Mouse (Mus musculus) CD4-positive naive resting alpha-beta T cell, adult 57 days (primary cell): Measurements from ENCODE around the gene Coq2. TPM values are rescaled to one million over a fixed set of nuclear protein-coding genes. Genes with fewer than 3 reads are reported as not detected.

ENCODE experiments used
- total RNA-seq: library from RNA; stranded (reverse); gene quantifications from one replicate; pipeline ENCODE4 v1.2.4, GENCODE M21; 2023

Gene Coq2
- 33.8 TPM for total RNA-seq

GRCm38 (mm10) chr5:100674711-100675376 lies at the start of gene Coq2:
Coq2 (minus strand) TSS chr5:100675140.

DNA sequence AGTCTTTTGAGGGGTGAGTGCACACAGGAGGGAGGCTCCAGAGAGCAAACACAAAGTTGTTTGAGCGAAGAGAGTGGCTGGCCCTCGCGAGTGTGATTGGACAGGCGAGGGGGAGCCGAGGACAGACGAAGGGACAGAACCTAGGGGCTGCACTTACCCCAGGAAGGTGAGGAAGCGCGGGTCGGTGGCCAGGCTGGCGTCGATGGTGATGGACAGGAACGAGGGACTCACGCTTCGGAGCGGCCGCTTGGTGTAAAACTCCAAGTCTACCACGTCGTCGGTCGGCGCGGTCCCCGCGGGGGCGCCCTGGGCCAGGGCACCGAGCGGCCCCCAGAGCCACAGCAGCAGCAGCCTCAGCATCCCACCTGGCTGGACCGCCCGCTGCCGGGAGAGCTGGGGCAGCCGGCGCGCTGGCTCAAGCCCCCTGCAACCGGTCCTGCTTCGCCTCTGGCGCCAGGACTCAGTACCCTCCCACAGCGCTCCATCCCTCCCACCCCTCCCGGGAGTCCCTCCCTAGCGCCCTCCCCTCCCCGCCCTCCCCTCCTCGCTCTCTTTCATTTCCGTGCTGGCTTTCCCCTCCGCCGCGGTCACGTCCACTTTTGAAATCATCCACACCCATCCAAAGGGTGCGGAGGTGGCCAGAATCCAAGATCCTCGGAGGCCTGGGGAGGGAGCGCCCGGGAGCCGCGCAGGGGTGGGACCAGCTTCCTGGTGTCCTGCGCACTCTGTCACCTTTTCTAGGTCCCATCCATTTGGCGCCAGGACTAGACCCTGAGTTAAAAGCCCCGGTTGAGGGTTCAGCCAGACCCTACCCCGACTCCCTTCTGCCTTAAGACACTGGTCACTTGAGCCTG lies 44.5 kb upstream of the Coq2 start, which contains the start of gene Hpse:
Hpse (minus strand) TSS at position 482 of the 854 bp plus-strand sequence.

Other genes with a start within 250 kb of the Coq2 start
- 30.0 TPM for gene Lin54, start 174.5 kb downstream of the Coq2 start, total RNA-seq
- gene Cops4, start 156.8 kb downstream of the Coq2 start, total RNA-seq, result 59.0 TPM
- 29.6 TPM for gene Plac8, start 102.9 kb downstream of the Coq2 start, total RNA-seq
- 2.2 TPM for gene Hpse, start 44.6 kb upstream of the Coq2 start, total RNA-seq
- gene Helq, start 123.5 kb upstream of the Coq2 start, total RNA-seq, result 24.3 TPM
- gene Mrps18c, start 123.5 kb upstream of the Coq2 start, total RNA-seq, result 59.6 TPM
- gene Abraxas1, start 145.8 kb upstream of the Coq2 start, total RNA-seq, result 16.5 TPM
- gene Gpat3, start 170.6 kb upstream of the Coq2 start, total RNA-seq, result 3.0 TPM